Mouse (Mus musculus) T-cell, adult 2 months (primary cell): ENCODE data around the gene BC005537.
"Not testable (repeated sequence)": the region's sequence is repeated elsewhere in the genome, so short reads cannot be mapped to it uniquely, and the experiment has no call there.

Source experiments
- DNase-seq: peaks from one replicate; pipeline ENCODE4 v3.0.0; 2022; ENCODE audit warnings: low spot score

Gene BC005537

DNA sequence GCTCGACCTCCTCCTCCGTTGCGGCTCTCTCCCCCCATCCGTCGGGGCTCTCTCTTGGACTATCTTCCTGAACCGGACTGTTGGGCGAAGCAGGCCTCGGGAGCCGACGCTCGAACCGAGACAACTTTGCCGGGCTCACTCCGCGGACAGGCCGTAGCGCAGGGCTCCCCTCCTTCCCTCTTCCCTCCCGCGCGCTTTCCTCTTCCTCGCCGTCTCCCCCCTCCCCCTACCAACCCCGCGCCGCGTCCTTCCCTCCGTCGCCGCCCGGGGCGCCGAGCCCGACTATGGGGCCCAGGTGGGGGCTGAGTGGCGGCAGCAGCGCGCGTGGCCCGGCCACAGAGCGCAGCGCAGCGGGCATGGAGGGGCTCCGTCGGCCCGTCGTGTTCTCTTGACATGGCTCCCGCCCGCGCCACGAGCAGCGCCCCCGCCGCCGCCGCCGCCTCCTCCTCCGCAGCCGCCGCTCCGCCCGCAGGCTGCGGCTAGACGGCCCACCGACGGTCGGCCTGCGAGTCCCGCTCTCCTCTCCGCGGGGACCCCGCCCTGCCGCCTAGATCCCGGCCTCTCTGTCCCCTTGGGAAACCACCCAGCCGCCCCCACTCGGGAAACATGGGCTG lies at the start of gene BC005537:
Gene BC005537, plus strand, starts transcription at position 350 of the 614 bp plus-strand sequence.
- DNase-seq = peak; percentile 70

DNA sequence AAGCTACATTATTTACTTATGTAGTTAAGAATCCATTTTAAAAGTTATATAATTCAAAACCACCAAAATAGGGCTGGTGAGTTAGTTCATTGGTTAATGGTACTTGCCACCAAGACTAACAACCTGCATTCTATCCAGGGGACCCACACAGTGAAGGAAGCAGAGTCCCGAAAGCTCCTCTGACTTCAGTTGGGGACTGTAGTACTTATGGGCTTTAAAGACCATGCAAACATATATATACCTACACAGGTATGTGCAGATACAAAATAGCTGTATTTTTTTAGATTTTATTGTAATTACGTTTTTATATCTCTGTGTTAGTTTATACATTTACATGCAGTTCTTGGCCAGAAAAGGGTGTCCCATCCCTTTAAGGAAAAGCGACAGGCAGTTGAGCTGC lies 44.7 kb upstream of the BC005537 start:
- no peak for DNase-seq

DNA sequence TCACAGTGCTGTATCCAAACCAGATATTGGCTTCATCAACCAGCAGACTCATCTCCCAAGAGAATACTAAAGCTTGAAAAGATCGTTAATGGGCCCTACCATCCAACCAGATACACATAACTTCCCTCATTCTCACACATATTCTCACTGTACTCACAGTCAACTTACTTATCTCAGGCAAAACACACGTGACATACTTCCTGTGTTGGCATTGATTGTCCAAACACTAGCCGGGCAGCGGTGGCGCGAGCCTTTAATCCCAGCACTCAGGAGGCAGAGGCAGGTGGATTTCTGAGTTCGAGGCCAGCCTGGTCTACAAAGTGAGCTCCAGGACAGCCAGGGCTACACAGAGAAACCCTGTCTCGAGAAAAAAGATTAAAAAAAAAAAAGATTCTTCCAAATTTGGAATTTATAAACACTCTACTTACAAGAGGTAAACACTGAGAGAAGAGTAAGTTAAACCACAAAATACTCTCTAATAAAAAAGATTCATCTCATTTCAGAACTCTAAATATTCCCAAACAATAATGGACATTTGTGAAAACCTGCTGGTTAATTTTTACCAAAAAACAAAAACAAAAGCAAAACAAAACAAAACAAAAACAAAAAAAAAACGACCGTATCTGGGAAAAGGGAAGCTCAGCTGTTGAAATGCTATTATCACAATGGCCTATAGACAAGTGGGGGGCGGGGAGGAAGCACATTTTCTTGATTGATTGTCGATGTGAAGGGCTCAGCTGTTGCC lies 43.5 kb upstream of the BC005537 start:
- DNase-seq = no peak

DNA sequence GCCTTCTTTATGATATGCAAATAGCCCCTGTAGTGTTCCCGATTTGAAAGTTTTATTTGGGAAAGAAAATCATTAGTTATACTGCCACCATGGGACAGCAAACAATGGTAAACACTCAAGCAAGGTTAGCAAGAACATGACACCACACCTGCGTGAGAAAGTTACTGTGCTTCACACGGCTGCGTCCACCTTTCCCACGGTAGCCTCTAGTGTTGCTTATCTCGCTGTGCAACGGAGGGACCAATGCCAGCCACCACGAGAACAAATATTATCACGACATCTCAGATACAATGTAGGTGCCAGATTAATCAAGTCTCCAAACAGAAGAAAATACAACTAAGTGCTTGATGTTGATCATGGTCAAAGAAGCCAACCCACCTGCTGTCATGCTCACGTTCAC lies 42.0 kb upstream of the BC005537 start:
- no peak for DNase-seq

DNA sequence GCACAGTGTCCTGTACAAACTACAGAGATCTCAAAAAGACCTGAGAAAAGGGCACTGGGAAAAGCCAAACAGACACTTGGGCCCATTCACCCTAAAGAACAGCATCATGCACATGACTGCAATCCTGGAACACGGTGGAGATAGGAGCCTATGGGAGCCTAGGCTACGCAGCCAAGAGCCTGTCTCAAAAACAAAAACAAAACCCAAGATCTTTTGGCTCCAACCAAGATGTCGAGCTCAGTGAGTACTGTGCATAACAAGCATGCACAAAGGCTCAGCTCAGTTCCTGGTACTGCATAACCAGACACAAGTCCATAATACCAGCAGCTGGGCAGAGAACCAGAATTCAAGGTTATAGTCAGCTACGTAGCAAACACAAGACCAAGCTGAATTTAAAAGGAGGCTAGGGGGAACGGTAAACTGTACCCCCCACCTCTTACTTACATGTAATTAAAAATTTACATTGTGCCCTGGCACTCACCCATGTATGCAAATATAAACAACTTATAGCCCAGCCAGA lies 41.0 kb upstream of the BC005537 start:
- no peak for DNase-seq

DNA sequence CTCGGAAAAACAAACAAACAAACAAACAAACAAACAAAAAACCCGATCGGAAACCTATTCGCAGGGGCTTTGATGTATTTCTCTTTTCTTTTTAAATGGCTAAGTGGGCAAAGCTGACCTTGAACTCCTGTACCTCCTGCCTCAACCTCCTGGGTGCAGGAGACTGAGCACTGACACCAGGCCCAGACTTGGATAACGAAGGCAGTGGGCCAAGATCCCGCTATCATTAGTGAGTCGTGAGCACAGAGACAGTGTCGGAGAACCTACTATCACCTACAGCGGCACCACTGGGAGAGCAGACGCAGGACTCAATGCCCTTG lies 40.4 kb upstream of the BC005537 start:
- no peak for DNase-seq

DNA sequence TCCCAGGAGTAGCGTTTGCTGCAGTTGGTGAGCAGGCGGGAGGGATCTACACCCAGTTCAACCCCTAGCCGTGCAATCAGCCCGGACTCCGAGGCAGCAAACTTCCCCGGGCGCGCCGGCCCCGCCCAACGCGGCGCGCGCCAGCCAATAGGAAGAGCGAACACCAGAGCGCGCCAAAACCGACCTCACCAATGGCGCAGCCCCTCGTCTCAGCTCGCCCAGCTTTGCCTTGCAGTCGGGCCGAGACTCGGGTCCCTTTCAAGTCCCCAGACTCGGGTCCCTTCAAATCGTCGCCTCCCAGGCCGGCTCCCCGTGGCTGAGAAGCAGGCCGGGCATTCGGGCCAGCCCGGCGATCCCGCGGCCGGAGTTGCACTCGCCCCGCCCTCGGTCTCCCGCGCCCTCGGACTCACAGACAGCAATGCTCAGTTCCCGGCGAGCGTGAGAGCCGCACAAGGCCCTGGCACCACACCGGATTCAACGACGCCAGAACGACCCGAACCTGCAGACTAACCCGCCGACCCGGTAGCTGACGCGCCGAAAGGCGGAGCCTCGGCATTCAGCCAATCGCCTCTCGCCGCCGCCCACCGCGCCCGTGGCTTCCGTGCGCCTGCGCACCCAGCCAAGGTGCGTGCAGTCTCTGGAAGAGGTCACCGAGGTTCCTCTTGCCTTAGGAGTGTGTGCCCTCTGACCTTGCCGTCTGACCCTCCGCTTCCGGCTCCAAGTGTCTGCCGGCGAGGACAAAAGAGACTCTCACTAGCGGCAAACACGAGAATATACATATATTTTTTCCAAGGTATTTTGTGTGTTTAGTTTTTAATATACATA lies 39.8 kb upstream of the BC005537 start, which contains the start of gene Gmnn:
Gene Gmnn, minus strand, starts transcription at position 521 of the 825 bp plus-strand sequence.
- peak; percentile 92 for DNase-seq

DNA sequence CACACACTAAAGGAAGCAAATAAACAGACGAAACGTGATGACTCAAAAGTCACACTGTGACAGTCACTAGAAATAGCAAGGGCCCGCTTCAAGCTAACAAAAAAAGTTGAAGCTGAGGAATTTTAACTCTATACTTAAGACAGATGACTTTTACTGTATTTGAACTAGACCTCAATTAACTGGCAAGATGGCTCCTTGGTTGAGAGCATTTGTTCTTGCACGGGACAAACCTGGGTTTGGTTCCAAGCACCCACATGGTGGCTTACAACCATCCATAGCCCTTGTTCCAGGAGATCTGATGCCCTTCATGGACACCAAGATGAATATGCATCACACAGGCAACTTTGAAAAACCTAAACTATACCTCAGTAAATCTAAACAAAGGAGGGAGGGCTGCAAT lies 39.2 kb upstream of the BC005537 start:
- DNase-seq = no peak

DNA sequence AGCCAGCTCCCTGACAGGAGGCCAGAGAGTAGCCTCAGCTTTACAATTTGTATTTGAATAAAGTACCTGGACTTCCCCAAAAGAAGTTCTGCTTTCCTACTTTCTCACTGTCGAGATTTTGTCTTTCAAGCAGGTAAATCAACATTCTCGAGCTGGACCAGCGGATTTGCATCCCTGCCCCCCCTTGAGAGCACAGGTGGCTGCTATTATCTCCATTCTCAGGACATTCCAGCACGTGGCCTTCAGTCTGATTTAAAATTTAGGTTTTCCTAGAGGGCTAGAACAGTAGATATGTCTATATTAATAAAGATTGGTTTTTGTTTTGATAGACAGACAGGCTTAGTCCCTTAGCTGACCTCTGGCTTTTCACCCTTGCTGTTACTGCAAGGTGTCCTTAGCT lies 33.6 kb upstream of the BC005537 start:
- not testable (repeated sequence) for DNase-seq

DNA sequence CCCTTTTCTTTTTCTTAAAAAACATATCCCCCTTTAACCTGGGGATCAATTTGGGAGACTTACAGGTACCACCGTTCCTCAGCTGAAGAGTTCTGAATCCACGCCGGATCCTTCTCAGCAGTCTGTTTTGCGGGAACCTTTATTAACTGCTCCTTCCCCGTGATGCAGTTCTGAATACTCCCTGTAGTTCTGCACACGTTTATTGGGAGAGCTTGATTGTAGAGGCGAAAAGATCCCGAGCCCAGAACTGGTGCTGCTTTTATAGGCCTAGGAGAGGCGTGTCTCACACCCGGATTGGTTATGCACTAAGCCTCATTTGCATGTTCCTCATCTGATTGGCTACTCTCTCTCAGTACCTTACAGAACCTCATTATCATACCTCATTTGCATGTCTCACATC lies 30.0 kb upstream of the BC005537 start:
- DNase-seq = not testable (repeated sequence)

DNA sequence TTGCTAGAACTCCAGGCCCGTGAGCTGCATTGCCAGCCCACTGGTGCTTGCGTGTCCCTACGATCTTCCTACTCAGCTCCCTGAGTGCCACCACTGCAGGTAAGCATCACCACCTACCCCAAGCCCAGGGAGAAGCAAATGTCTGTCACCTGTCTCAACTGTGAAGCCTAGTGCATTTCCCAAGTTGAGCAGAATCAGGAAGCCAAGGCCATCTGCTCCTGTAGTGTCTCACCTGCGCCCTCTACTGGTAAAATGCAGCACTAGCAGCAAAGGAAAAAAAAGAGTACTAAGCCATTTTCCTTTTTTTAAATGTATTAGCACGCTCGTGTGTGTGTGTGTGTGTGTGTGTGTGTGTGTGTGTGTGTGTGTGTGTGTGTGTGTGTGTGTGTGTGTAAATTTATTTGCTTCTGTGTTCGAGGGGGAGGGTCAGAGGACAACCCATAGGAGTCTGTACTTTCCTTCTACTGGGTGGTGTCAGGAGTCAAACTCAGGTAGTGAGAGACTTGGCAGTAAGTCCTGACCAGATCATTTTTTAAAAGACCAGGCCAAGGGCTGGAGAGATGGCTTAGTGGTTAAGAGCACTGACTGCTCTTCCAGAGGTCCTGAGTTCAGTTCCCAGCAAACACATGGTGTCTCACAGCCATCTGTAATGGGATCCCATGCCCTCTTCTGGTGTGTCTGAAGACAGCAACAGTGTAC lies 25.2 kb upstream of the BC005537 start:
- peak; percentile 67 for DNase-seq

DNA sequence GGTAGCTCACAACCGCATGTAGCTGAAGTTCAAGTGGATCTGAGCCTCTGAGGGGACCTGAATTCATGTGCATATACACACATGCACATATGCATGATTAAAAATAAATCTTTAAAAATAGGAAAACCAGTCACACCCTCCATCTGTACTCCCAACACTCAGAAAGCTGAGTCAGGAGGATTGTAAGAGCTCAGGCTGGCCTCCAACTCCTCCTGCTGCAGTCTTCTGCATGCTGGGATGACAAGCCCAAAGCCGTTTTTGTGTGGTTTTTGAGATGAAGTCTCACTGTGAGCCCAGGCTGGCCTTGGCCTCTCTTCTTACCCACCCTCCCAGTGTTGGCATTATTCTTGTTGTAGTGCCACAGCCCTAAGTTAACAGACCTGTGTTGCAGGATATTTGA lies 23.4 kb upstream of the BC005537 start:
- no peak for DNase-seq

DNA sequence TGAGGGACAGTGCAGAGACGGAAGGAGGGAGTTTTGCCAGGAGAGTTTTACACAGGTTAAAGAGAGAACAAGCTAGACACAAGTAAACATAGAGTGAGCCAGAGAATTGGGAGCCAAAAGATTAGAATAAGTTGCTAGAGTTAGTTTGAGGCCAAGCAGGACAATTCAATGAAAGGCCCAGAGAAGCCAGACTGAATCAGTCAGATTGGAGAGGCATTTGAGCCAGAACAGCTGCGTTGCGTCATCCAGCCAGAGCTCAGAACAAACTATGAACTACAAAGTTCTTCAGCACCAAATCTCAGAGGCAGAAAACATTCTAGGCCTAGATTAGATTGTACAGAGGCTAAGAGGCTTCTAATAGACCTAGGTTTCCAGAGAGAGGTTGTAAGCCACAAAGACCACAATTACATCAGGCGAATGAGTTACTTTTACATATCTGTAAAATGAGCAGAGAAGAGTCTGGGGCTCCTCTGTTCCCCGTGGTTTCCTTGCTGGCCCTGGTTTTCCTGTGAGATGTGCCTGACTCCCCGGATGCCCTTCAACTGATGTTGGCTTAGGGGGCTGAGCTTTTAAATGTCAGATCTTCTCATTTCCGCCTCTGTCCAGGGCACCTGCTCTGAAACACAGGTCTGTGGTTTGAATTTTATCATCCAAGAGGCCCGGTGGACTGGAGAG lies 22.6 kb upstream of the BC005537 start:
- peak; percentile 56 for DNase-seq

DNA sequence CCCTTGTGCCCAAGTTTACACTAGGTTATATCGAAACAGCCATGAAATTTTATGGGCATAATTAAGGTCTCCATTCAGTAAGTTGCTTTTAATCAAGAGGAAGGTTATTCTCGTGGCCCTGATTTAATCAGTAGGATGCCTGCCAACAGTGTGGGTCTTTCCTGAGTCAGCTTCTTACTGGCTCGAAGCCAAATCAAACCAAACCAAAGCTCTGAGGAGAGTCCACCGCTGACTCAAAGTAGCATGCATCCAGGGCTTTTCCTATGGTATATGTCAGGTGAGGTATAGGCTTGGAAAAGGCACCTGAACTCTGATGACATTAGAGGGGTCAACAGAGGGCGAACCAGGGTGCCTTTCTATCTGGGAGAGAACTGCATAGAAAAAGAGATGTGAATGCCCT lies 19.5 kb upstream of the BC005537 start:
- DNase-seq = no peak

DNA sequence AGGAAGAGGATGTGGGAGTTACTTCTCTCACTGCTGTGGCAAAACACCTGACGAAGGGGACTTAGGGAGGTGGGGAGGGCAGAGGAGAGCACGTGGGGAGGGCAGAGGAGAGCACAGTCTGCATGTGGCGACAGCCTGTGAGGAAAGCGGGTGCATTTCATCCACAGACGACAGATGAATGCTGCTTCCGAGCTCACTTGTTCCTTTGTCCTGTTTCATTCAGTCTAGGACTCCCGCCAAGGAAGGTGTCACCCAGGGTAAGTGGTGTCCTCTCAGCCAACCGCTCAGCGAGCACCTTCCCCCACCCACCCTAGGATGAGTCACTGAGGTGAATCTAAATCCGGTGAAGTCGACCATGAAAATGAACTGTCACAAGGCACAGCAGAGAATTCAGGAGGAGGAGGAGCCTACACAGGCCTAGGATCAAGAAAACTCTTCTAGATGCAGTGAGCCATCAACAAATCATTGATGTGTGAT lies 15.4 kb upstream of the BC005537 start:
- DNase-seq = peak; percentile 82

DNA sequence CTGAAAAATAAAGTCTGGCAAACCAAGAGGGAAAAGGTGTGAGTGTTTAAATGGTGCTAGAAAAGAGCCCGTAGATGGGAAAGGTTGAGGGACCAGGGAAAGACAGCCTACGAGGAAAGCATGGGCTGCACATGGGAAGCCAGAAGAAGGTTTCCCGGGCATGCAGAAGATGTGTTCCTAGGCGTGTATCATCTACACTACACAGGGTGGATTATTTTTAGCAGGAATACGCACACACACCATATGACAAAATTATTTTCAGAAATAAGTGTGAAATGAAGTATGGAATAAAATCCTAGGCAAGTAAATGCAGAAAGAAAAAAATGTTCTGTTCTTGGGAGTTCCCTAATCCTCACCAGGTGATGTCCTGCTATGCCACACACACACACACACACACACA lies 14.0 kb upstream of the BC005537 start:
- no peak for DNase-seq

DNA sequence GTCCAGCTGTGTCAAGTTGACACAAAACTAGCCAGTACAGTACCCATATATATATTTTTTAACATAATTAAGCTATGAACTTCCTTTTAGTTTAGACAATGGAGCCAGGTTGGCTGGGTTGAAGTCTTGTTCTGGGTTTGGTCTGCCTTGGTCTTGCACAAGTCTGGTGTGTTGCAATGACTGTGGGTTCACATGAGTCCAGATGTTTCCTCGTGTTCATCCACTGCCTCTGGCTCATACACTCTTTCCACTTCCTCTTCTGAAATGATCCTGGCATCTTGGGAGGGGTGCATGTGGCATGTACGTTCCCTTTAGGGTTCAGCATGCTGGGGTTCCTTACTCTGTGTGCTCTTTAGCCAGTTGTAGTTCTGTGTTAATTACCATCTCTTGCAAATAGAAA lies 10.1 kb upstream of the BC005537 start:
- DNase-seq = no peak

DNA sequence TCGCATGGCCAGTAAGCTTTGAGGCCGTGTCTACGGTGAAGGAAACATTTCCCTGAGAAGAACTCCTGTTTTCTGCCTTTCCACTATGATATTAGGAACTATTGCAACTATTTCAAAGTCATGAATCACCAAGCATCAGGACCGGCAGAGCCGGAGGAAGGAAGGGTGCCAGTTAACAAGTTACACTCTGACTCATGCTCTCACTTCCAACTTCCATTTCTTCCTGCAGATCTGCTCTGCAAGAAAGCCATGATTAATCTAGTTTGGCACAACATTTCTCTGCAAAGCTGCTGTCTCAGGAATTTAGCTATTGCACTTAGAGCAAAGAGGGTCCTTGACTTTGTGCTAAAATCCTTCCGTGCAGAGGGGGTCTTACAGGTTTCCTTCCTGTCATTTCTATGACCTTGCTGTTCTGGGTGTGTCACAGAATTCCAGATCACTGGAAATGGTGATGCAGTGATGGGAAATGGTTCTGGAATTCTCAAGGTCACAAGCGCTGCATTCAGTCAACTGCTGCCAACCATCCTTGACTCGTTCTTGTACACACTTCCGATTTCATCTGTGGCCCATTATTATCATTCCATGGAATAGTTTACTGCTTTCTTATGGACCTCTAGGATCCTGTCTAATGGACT lies 8.9 kb upstream of the BC005537 start:
- no peak for DNase-seq

DNA sequence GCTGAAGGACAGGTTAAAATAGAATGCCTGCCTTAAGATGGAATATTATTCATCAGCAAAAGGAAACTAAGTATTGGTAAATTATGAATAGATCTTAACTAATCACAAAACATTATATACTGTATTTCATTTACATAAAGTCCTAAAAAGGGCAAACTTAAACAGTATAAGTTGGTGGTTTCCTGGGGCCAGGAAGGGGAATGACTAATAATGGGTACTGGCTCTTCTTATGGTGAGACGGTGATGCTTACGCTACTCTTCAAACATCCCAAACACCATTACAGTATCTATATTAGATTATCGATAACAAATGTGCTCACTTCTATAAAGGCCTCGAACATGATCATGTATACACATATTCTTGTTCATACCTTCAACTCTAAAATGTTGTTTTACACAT lies 2.8 kb upstream of the BC005537 start:
- no peak for DNase-seq

DNA sequence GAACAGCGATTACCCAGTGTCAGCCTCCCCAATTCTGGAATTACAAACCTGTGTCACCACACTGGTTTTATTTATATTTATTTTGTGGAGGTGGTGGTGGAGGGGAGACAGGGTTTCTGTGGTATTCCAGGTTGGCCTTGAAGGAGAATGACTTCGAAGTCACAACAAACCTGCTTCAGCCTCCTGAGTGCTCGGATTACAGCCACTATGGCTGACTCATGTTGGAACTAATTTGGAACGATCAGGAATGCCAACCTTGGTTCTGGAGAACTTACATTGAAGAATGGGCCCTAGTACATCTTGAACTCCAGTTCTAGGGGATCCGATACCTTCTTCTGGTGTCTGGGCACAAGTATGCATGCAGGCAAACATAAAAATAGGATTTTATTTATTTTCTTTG lies 2.1 kb upstream of the BC005537 start:
- DNase-seq = no peak
